Mouse (Mus musculus): ENCODE data around the gene Ppp3ca.

DNA sequence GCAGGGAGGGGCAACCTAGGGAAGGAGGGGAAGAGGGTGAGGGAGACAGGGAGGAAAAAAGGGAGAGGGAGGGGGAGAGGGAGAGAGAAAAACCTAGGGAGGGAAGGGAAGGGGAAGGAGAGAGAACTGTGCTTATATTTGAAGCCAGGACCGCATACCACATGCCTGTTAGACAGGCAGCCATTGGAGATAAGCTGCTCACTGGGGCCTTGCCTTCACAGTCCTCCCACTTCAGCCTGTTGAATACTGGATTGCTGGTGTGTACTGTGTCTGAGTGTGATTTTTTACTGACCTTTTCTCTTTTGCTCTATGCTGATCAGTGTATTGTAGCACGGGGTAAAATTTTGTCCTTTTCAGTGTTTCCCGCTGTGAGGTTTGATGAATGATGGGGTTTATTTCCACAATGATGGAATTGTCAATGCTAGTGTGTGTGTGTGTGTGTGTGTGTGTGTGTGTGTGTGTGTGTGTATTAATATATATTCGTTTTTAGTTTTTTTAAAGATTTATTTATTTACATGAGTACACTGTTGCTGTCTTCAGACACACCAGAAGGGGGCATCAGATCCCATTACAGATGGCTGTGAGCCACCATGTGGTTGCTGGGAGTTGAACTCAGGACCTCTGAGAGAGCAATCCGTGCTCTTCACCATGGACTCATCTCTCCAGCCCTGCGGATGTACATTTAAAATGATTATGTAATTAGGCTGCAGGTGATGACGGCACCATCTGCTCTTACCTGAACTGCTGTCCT is 20.0 kb downstream of the Ppp3ca start:
- TF ChIP-seq CTCF (IDR thresholded peaks at IDR 0.05; ENCODE audit: low read depth, low read length): no peak
- no peak for TF ChIP-seq POLR2A (IDR thresholded peaks at IDR 0.05; ENCODE audit: borderline replicate concordance, low read depth, low read length)

All from bone marrow macrophage, adult 2 months (primary cell).